Mouse (Mus musculus): ENCODE data around the gene Selenbp1.

GRCm38 (mm10) chr3:94958295-94958694 is 25.4 kb downstream of the Selenbp1 start:
- no peak for TF ChIP-seq EP300 (IDR thresholded peaks at IDR 0.05; ENCODE audit: low read depth)
- TF ChIP-seq CTCF (IDR thresholded peaks at IDR 0.05; ENCODE audit: low read depth), result no peak

Measured in liver, embryonic 14.5 days (tissue).